Mouse (Mus musculus): Measurements from ENCODE around the gene Pla2g4e. TPM values are rescaled to one million over a fixed set of nuclear protein-coding genes. Genes with fewer than 3 reads are reported as not detected.
A peak's percentile ranks its signal among the peaks of the same experiment; 100 is the strongest.

Pla2g4e gene
- polyA plus RNA-seq, 1 experiment from 2014 or later, result not detected

GRCm38 (mm10) chr2:120129252-120129908, 115.8 kb downstream of the Pla2g4e start:
- Histone ChIP-seq H3K4me2 (no peak overlapping the region), H3K4me3 (no peak overlapping the region), H3K36me3 (peaks cover 12% of the 10 kb centered on the region; the same call in 1 of the 2 replicates), H3K9me3 (replicated peaks) (no peaks in the 10 kb centered on the region), H3K9ac (no peak overlapping the region), H3K27me3 (replicated peaks) (no peaks in the 10 kb centered on the region), H3K27ac (no peak overlapping the region), H3K4me1 (peaks cover 25% of the 10 kb centered on the region)
- no peak for ATAC-seq
- 52% methylated on average over 8 of the region's 8 CpGs for WGBS (ENCODE audit: insufficient replicate concordance)

GRCm38 (mm10) chr2:120128611-120129051, 116.5 kb downstream of the Pla2g4e start:
- H3K9me3 ChIP-seq (replicated peaks), result no peaks in the 10 kb centered on the region
- peaks cover 12% of the 10 kb centered on the region; the same call in 1 of the 2 replicates for H3K36me3 ChIP-seq
- peak overlapping the region; percentile 72 for H3K27ac ChIP-seq
- no peak overlapping the region for H3K4me2 ChIP-seq
- H3K9ac ChIP-seq, result no peak overlapping the region
- 64% methylated on average over 1 of the region's 1 CpGs for WGBS (ENCODE audit: insufficient replicate concordance)
- ATAC-seq, result no peak
- peaks cover 21% of the 10 kb centered on the region for H3K4me1 ChIP-seq
- no peaks in the 10 kb centered on the region for H3K27me3 ChIP-seq (replicated peaks)
- H3K4me3 ChIP-seq, result no peak overlapping the region

GRCm38 (mm10) chr2:120128011-120128410, 117.1 kb downstream of the Pla2g4e start:
- peak overlapping the region; percentile 72 for H3K27ac ChIP-seq
- no peak overlapping the region for H3K9ac ChIP-seq
- no peaks in the 10 kb centered on the region for H3K27me3 ChIP-seq (replicated peaks)

GRCm38 (mm10) chr2:120126901-120127300, 118.2 kb downstream of the Pla2g4e start:
- no peak overlapping the region for H3K27ac ChIP-seq
- 71% methylated on average over 1 of the region's 1 CpGs for WGBS (ENCODE audit: insufficient replicate concordance)

More at GRCm38 (mm10) chr2:120128011-120128410, 117.1 kb downstream of the Pla2g4e start:
- no peak overlapping the region for H3K4me2 ChIP-seq
- peaks cover 21% of the 10 kb centered on the region for H3K4me1 ChIP-seq
- H3K36me3 ChIP-seq, result peaks cover 12% of the 10 kb centered on the region; the same call in 1 of the 2 replicates
- no peaks in the 10 kb centered on the region for H3K9me3 ChIP-seq (replicated peaks)
- H3K4me3 ChIP-seq, result no peak overlapping the region
- no peak for ATAC-seq

GRCm38 (mm10) chr2:120126408-120126807, 118.7 kb downstream of the Pla2g4e start:
- no peak overlapping the region for H3K27ac ChIP-seq
- no peak overlapping the region for H3K4me2 ChIP-seq
- no peak overlapping the region for H3K9ac ChIP-seq
- peaks cover 10% of the 10 kb centered on the region; the same call in 1 of the 2 replicates for H3K36me3 ChIP-seq
- peaks cover 21% of the 10 kb centered on the region for H3K4me1 ChIP-seq
- no peaks in the 10 kb centered on the region for H3K27me3 ChIP-seq (replicated peaks)
- H3K4me3 ChIP-seq, result no peak overlapping the region
- no peak for ATAC-seq
- WGBS (ENCODE audit: insufficient replicate concordance), result 77% methylated on average over 4 of the region's 4 CpGs
- no peaks in the 10 kb centered on the region for H3K9me3 ChIP-seq (replicated peaks)

More at GRCm38 (mm10) chr2:120126901-120127300, 118.2 kb downstream of the Pla2g4e start:
- H3K4me1 ChIP-seq, result peaks cover 21% of the 10 kb centered on the region
- H3K4me2 ChIP-seq, result no peak overlapping the region
- H3K36me3 ChIP-seq, result peaks cover 10% of the 10 kb centered on the region; the same call in 1 of the 2 replicates
- H3K9me3 ChIP-seq (replicated peaks), result no peaks in the 10 kb centered on the region
- ATAC-seq, result no peak
- no peak overlapping the region for H3K4me3 ChIP-seq
- no peak overlapping the region for H3K9ac ChIP-seq
- no peaks in the 10 kb centered on the region for H3K27me3 ChIP-seq (replicated peaks)

- Histone ChIP-seq H3K4me3 (no peak overlapping the region), H3K27ac (no peak overlapping the region), H3K9me3 (replicated peaks) (no peaks in the 10 kb centered on the region), H3K27me3 (replicated peaks) (no peaks in the 10 kb centered on the region), H3K9ac (no peak overlapping the region), H3K4me2 (no peak overlapping the region), H3K4me1 (peaks cover 21% of the 10 kb centered on the region), H3K36me3 (peaks cover 10% of the 10 kb centered on the region; the same call in 1 of the 2 replicates)
- 89% methylated on average over 1 of the region's 1 CpGs for WGBS (ENCODE audit: insufficient replicate concordance)
- ATAC-seq, result no peak
These were observed 119.7 kb downstream of the Pla2g4e start for GRCm38 (mm10) chr2:120125461-120125860.

- H3K4me3 ChIP-seq, result no peak overlapping the region
- peaks cover 10% of the 10 kb centered on the region; the same call in 1 of the 2 replicates for H3K36me3 ChIP-seq
- WGBS (ENCODE audit: insufficient replicate concordance), result 74% methylated on average over 2 of the region's 2 CpGs
- no peak overlapping the region for H3K4me2 ChIP-seq
- no peak overlapping the region for H3K27ac ChIP-seq
- H3K4me1 ChIP-seq, result peaks cover 19% of the 10 kb centered on the region
- no peaks in the 10 kb centered on the region for H3K27me3 ChIP-seq (replicated peaks)
- no peak for ATAC-seq
- H3K9me3 ChIP-seq (replicated peaks), result no peaks in the 10 kb centered on the region
- H3K9ac ChIP-seq, result no peak overlapping the region
These were observed 120.2 kb downstream of the Pla2g4e start for GRCm38 (mm10) chr2:120124946-120125345.

GRCm38 (mm10) chr2:120124096-120124495, 121.0 kb downstream of the Pla2g4e start:
- Histone ChIP-seq H3K36me3 (peaks cover 10% of the 10 kb centered on the region; the same call in 1 of the 2 replicates), H3K4me3 (no peak overlapping the region), H3K4me2 (no peak overlapping the region), H3K27me3 (replicated peaks) (no peaks in the 10 kb centered on the region), H3K4me1 (peaks cover 12% of the 10 kb centered on the region), H3K27ac (no peak overlapping the region), H3K9me3 (replicated peaks) (no peaks in the 10 kb centered on the region), H3K9ac (no peak overlapping the region)
- WGBS (ENCODE audit: insufficient replicate concordance), result 56% methylated on average over 1 of the region's 1 CpGs
- no peak for ATAC-seq

GRCm38 (mm10) chr2:120122983-120123382, 122.2 kb downstream of the Pla2g4e start:
- H3K4me1 ChIP-seq, result peaks cover 2% of the 10 kb centered on the region; the same call in 1 of the 2 replicates
- H3K9me3 ChIP-seq (replicated peaks), result no peaks in the 10 kb centered on the region
- no peak overlapping the region for H3K4me3 ChIP-seq
- WGBS (ENCODE audit: insufficient replicate concordance), result 81% methylated on average over 6 of the region's 6 CpGs
- no peaks in the 10 kb centered on the region for H3K27me3 ChIP-seq (replicated peaks)
- H3K36me3 ChIP-seq, result peaks cover 10% of the 10 kb centered on the region; the same call in 1 of the 2 replicates
- no peak overlapping the region for H3K27ac ChIP-seq
- no peak overlapping the region for H3K4me2 ChIP-seq
- no peak overlapping the region for H3K9ac ChIP-seq
- no peak for ATAC-seq

GRCm38 (mm10) chr2:120117346-120117745, 127.8 kb downstream of the Pla2g4e start:
- ATAC-seq, result no peak

More at GRCm38 (mm10) chr2:120117346-120117745, 127.8 kb downstream of the Pla2g4e start:
- Histone ChIP-seq H3K27me3 (replicated peaks) (no peaks in the 10 kb centered on the region), H3K27ac (no peak overlapping the region), H3K9ac (no peak overlapping the region), H3K9me3 (replicated peaks) (no peaks in the 10 kb centered on the region), H3K4me3 (no peak overlapping the region), H3K4me1 (peaks cover 15% of the 10 kb centered on the region; the same call in 1 of the 2 replicates), H3K36me3 (no peaks in the 10 kb centered on the region), H3K4me2 (no peak overlapping the region)
- 68% methylated on average over 6 of the region's 6 CpGs for WGBS (ENCODE audit: insufficient replicate concordance)
